Mouse (Mus musculus) embryo, embryonic 10 days (tissue): ENCODE measurements around the gene Ptprn2.

Source experiments
- DNase-seq: peaks from one replicate; pipeline ENCODE4 v3.0.0-alpha.2; 2015; ENCODE audit warnings: low spot score

Ptprn2 gene

GRCm38 (mm10) chr12:117169670-117170069, 684.1 kb downstream of the Ptprn2 start:
- no peak for DNase-seq

GRCm38 (mm10) chr12:117172529-117172884, 687.0 kb downstream of the Ptprn2 start:
- DNase-seq = no peak

GRCm38 (mm10) chr12:117172885-117173529, 687.5 kb downstream of the Ptprn2 start:
- peak; percentile 79 for DNase-seq

- DNase-seq = no peak
Observed at GRCm38 (mm10) chr12:117174189-117174588, 688.7 kb downstream of the Ptprn2 start.

- no peak for DNase-seq
Observed at GRCm38 (mm10) chr12:117175072-117175681, 689.7 kb downstream of the Ptprn2 start.

GRCm38 (mm10) chr12:117176259-117176823, 690.8 kb downstream of the Ptprn2 start:
- peak; percentile 36 for DNase-seq

GRCm38 (mm10) chr12:117187167-117187566, 701.6 kb downstream of the Ptprn2 start:
- no peak for DNase-seq

- no peak for DNase-seq
Observed at GRCm38 (mm10) chr12:117192001-117192400, 706.5 kb downstream of the Ptprn2 start.

GRCm38 (mm10) chr12:117196721-117197425, 711.4 kb downstream of the Ptprn2 start:
- peak; percentile 84 for DNase-seq

- DNase-seq = no peak
Observed at GRCm38 (mm10) chr12:117198093-117198492, 712.6 kb downstream of the Ptprn2 start.

- DNase-seq = peak; percentile 62
Observed at GRCm38 (mm10) chr12:117200117-117200516, 714.6 kb downstream of the Ptprn2 start.

- no peak for DNase-seq
Observed at GRCm38 (mm10) chr12:117200590-117200989, 715.1 kb downstream of the Ptprn2 start.

GRCm38 (mm10) chr12:117203506-117203905, 718.0 kb downstream of the Ptprn2 start:
- no peak for DNase-seq

- DNase-seq = no peak
Observed at GRCm38 (mm10) chr12:117204905-117205304, 719.4 kb downstream of the Ptprn2 start.

- no peak for DNase-seq
Observed at GRCm38 (mm10) chr12:117207421-117208120, 722.1 kb downstream of the Ptprn2 start.

GRCm38 (mm10) chr12:117210467-117210866, 724.9 kb downstream of the Ptprn2 start:
- DNase-seq = no peak

GRCm38 (mm10) chr12:117213531-117213930, 728.0 kb downstream of the Ptprn2 start:
- no peak for DNase-seq

- DNase-seq = no peak
Observed at GRCm38 (mm10) chr12:117214272-117214671, 728.8 kb downstream of the Ptprn2 start.

GRCm38 (mm10) chr12:117214919-117215318, 729.4 kb downstream of the Ptprn2 start:
- no peak for DNase-seq

- DNase-seq = no peak
Observed at GRCm38 (mm10) chr12:117221909-117222308, 736.4 kb downstream of the Ptprn2 start.

- no peak for DNase-seq
Observed at GRCm38 (mm10) chr12:117224036-117224435, 738.5 kb downstream of the Ptprn2 start.

- no peak for DNase-seq
Observed at GRCm38 (mm10) chr12:117227236-117227635, 741.7 kb downstream of the Ptprn2 start.
